Mouse (Mus musculus) left cerebral cortex, adult 2 months (tissue): ENCODE measurements around the gene Mgat1. TPM values are rescaled to one million over a fixed set of nuclear protein-coding genes. Genes with fewer than 3 reads are reported as not detected.
"Not testable (repeated sequence)": the region's sequence is repeated elsewhere in the genome, so short reads cannot be mapped to it uniquely, and the experiment has no call there.

ENCODE experiments used
- DNase-seq, 2 experiments: peaks; one replicate each; pipeline ENCODE4 v3.0.0; 2021 to 2022; ENCODE audit warnings: low spot score in 2 of 2, mixed read lengths in 1 of 2; ENCODE audit errors: extremely low spot score in 1 of 2
- H3K27ac ChIP-seq: fragments of 200-600 bp; 2 replicates; pipeline ENCODE4 v1.8.1; 2022
- H3K4me3 ChIP-seq: fragments of 200-600 bp; 2 replicates; pipeline ENCODE4 v1.8.1; 2022
- CTCF ChIP-seq: fragments of 200-600 bp; IDR thresholded peaks from 2 replicates; pipeline ENCODE4 v1.8.1; 2022; ENCODE audit warnings: antibody characterized with exemption, mild to moderate bottlenecking, moderate library complexity
- intact Hi-C: fragments of 180-260 bp; cut with DNase I; formaldehyde crosslinking; loops from one replicate; pipeline ENCODE4 v1.15.1; 2025
- total RNA-seq, 2 experiments: library from RNA; stranded (reverse); gene quantifications; 2 replicates each; pipeline ENCODE4 v1.2.3; 2021

Mgat1 gene
- total RNA-seq, 2 experiments from 2014 or later = 64.4 to 77.0 TPM

DNA sequence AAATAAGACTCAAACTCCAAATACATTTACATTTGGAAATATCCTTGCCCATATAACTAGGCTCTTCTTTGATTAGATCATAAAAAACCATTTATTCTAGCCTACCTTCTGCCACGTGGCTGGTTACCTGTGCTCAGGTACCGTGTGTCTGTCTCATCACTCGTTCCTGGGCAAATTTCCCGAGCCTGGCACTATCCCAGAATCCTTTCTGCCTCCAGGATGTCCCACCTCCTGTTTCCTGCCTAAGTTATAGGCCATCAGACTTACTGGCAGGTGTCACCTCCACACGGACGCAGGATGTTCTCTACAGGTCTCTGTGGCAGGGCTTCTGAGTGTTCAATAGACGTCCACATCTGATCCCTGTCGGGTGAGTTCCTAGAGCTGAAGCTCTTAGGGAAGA, 21.1 kb downstream of the Mgat1 start:
- H3K27ac ChIP-seq = no peak overlapping the region
- H3K4me3 ChIP-seq = no peak overlapping the region
- intact Hi-C loops = loop anchor here (5.0 kb wide), 1 partner anchor 393 kb away; the partner anchor contains the start of gene Irgm1
- no peak for TF ChIP-seq CTCF
- no peak for DNase-seq

DNA sequence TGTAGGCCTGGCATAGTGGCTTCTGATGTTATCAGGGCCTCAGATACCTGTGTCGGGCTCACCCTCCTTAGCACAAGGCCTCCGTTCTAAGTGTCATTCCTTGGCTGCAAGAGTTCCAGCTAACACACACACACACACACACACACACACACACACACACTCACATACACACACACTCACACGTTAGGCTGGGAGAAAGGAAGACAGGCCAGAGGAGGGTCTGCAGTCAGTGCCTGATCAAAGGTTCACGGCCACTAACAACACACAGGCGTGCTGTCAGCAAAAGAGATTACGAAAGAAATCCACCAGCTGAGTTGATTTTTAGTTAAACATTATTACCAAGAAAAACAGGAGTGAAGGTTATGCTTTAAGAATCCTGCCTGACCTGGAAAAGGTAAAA, 22.7 kb downstream of the Mgat1 start:
- intact Hi-C loops = loop anchor here (5.0 kb wide), 1 partner anchor 394 kb away; the partner anchor contains the start of gene Irgm1
- no peak overlapping the region for H3K4me3 ChIP-seq
- H3K27ac ChIP-seq = no peak overlapping the region
- no peak for TF ChIP-seq CTCF
- no peak for DNase-seq

DNA sequence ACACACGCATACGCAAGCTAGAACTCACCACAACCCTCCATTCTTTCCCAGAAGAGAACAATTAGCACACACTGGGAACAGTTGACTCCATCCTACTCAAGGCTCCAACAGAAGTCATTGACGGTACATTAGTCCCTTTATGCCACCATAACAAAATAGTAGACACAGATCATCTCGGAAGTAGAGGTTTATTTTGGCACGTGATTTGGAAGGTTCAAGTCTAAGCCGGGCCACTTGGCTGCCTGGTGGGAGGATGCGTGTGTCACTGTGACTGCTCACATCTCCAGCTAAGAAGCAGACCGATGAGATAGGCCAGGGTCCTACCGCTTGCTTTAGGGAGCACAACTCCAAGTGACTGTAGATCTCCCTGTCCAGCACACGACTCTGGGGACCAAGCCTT, 23.3 kb downstream of the Mgat1 start:
- no peak for DNase-seq
- Histone ChIP-seq H3K4me3 (no peak overlapping the region), H3K27ac (no peak overlapping the region)
- intact Hi-C loops = loop anchor here (5.0 kb wide), 1 partner anchor 395 kb away; the partner anchor contains the start of gene Irgm1
- no peak for TF ChIP-seq CTCF

DNA sequence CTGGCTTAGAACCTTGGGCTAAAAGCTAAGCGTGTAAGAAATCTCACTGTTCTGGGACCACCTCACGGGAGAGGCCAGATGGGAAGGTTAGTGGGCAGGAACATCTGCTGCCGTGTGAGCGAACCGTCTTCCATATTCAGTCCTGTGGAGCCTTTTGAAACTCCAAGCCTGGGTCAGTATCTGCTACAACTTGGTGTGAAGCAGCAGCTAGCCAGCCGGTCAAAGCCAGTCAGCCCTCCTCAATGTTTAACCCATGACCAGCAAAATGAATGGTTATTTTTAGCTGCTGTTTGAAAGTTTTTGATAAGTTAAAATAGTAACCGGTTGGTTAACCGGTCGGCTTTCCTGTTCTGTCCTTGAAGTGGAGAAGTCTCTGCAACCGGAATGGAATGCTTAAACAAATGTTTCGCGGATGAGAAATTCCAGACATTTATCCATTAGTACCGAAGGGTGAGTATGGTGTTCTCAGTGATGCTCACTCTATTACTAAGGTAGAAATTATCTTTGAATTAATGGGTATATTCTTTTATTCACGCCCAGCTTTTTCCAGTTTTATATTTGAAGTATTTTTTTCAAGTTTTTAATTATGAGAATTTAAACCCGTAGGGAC, 24.1 kb downstream of the Mgat1 start:
- intact Hi-C loops = loop anchor here (5.0 kb wide), 1 partner anchor 396 kb away; the partner anchor contains the start of gene Irgm1
- no peak overlapping the region for H3K4me3 ChIP-seq
- no peak for DNase-seq
- no peak overlapping the region for H3K27ac ChIP-seq
- TF ChIP-seq CTCF = no peak

DNA sequence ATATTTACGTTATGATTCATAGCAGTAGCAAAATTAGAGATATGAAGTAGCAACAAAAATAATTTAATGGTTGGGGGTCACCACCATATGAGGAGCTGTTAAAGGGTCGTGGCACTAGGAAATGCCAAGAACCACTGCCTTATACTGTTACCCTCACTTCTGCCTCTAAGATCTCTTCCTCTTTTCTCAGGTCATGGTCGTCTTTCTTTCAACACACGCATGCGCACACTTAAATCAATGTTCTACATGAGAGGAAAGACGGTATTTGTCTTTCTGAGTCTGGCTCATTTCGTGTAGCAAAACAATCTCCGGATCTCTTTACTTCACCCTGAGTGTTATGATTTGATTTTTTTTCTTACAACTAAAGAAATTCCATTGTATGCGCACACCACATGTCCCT, 25.8 kb downstream of the Mgat1 start:
- TF ChIP-seq CTCF = no peak
- intact Hi-C loops = loop anchor here (5.0 to 10.0 kb wide), 3 partner anchors 167 to 397 kb away; partner anchors contain the start of gene Irgm1
- H3K27ac ChIP-seq = no peak overlapping the region
- no peak for DNase-seq
- no peak overlapping the region for H3K4me3 ChIP-seq

DNA sequence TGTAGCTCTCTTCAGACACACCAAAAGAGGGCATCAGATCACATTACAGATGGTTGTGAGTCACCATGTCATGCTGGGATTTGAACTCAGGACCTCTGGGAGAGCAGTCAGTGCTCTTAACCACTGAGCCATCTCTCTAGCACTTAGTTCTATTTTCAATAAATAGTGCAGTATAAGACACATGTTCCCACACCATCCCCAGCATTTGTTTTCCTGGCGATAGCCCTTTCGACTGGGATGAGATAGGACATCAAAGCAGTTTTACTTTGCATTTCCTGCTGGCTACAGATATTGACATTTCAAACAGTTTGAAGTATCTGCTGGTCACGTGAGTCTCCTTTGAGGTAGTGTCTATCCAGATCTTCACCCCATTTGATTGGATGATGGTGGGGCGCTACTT, 26.4 kb downstream of the Mgat1 start:
- TF ChIP-seq CTCF = no peak
- DNase-seq = no peak
- intact Hi-C loops = loop anchor here (5.0 to 10.0 kb wide), 2 partner anchors 168 to 264 kb away; no protein-coding TSS in a partner anchor
- Histone ChIP-seq H3K27ac (no peak overlapping the region), H3K4me3 (no peak overlapping the region)

DNA sequence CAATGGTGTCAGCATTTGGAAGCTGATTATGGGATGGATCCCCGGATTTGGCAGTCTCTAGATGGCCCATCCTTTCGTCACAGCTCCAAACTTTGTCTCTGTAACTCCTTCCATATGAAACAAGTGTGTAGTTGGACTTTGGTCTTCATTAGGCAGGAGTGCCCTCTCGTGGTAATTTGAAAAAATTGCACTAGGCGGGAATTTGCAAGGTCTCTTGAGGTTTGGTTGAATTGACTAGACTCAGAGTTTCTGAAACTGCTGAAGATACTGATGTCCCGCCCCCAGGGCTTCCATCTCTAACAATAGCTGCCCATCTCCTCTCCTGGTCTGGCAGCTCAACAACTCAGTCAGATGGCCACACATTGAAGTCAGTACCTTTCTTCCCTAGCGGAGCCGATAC, 27.3 kb downstream of the Mgat1 start:
- intact Hi-C loops = loop anchor here (5.0 to 10.0 kb wide), 2 partner anchors 169 to 263 kb away; no protein-coding TSS in a partner anchor
- TF ChIP-seq CTCF = peak; percentile 80
- peak in 1 of 2 experiments; percentile 25 for DNase-seq
- no peak overlapping the region for H3K4me3 ChIP-seq
- no peak overlapping the region for H3K27ac ChIP-seq

DNA sequence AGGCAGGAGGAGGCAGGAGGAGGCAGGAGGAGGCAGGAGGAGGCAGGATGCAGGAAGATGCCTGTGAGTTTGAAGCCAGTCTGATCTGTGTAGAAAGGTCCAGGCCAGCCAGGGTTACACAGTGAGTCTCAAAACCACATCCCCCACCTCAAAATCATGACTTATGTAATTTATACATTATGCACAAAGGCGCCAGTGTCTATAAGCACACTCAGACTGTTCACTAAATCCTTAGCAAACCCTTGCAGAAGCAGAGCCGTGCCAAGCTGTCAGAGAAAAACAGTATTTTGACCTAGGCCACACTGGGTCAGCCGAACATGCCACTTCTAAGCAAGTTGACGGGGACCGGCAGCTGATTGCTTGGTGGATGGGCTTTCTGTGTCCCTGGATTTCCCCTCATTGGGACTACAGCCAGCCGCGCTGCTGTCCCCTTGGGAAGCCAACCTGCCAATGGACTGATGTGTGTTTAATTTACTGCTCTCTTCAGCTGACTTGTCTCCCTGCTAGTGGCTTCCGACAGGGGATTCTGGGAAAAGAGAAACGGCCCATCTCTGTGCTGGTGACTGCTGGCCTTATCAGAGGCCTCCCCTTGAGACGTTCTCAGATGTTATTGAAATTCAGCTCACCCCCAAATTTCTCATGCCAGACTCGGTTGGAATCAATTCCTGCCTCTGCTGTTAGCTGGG, 30.0 kb downstream of the Mgat1 start:
- no peak overlapping the region for H3K27ac ChIP-seq
- no peak overlapping the region for H3K4me3 ChIP-seq
- no peak for TF ChIP-seq CTCF
- no peak for DNase-seq
- intact Hi-C loops = loop anchor here (5.0 to 10.0 kb wide), 2 partner anchors 172 to 261 kb away; no protein-coding TSS in a partner anchor

DNA sequence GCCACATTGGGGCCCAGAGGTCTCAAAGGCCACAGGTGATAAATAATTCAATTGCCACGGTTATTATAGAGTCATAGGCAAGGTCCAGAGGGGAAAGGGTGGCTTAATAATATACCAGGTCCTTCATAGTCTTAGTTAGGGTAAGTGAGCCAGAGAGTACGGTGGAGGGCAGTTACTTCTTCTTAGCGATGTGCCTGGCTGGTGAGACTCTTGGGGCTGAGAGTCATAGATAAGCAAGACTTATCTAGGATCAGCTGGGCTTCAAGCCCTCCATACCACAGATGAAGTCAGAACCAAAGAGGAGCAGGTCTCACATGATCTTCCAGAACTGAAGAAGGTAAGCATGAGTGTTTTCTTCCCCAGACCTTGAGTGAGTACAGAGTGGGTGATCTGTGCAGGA, 34.2 kb downstream of the Mgat1 start, which contains the start of gene Olfr1393:
TSS of gene Olfr1393 (plus strand) at position 83 of the 400 bp plus-strand sequence.
- Histone ChIP-seq H3K27ac (no peak within 1 kb of the TSS), H3K4me3 (no peak within 1 kb of the TSS)
- DNase-seq = no peak
- intact Hi-C loops = loop anchor here (10.0 kb wide), 1 partner anchor 257 kb away; no protein-coding TSS in a partner anchor
- TF ChIP-seq CTCF = no peak

DNA sequence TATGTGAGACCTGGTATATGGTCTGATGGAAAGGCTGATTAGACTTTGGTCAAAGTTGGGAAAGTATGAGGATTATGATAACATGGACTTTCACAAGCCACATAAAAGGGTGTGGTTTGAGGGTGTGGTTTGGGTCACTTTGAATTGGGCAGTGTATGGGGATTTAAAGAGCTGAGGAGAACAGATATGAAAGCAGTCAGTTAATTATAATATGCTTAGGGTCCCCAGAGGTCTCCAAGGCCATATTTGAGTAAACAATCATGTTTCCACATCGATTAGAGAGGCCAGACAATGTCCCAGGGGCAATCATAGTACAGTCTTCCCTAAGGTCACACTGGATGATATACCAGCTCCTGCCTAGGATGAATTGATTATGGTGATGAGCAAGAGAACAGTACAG, 41.0 kb downstream of the Mgat1 start, which contains the start of gene Olfr1392:
TSS of gene Olfr1392 (plus strand) at position 301 of the 400 bp plus-strand sequence.
- H3K4me3 ChIP-seq, H3K27ac ChIP-seq, DNase-seq, intact Hi-C loops: not testable (repeated sequence)

DNA sequence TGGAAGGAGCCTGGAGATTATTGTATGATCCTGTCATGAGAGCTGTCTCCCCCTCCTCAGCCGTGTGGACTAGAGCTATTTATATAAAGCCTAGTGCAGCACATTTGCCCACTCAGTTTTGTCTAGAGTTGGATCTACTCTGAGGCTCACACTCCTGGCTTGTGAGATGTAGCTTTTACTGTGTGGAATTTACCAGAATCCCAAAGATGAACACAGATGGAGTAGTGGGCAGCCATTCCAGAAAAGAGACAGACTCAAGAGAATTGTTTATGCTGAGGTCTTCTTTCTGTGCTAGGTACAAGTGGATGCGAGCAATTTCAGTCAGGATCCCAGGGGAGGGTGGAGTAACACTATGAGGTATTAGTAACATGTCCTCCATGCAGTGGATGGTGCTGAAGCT, 43.3 kb downstream of the Mgat1 start:
- TF ChIP-seq CTCF = no peak
- intact Hi-C loops = no loop called here
- DNase-seq = no peak

DNA sequence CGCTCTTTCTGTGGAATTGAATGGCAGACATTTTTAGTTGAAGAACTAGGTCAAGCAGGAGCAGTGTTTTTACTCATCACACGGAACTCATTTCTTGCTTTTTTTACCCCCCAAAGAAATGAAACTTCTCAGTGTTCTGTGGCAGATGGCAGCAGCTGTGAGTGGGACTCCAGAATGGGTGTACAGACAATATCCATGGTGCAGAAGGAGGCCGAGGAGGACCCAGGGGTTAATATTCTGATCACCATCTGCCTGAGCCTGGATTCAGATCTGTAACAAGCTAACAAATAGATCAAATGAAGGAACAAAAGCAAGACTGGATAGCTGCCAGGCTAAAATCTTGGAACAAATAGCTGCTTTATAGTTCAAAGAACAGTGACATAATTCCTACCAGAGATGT, 48.8 kb downstream of the Mgat1 start:
- no peak for TF ChIP-seq CTCF
- DNase-seq = peak; percentile 23 to 52
- no peak overlapping the region for H3K27ac ChIP-seq
- intact Hi-C loops = loop anchor here (2.0 kb wide), 1 partner anchor 34 kb away; no protein-coding TSS in a partner anchor
- H3K4me3 ChIP-seq = no peak overlapping the region

More for the DNA sequence above, 43.3 kb downstream of the Mgat1 start:
- peak overlapping the region; percentile 50; the same call in 1 of the 2 replicates for H3K27ac ChIP-seq
- no peak overlapping the region for H3K4me3 ChIP-seq
